Mouse (Mus musculus) C2C12 (cell line): ENCODE data around the gene Sae1. TPM values are rescaled to one million over a fixed set of nuclear protein-coding genes. Genes with fewer than 3 reads are reported as not detected.

Experiments
- H3K27me3 ChIP-seq: one replicate; pipeline ENCODE4 v1.6.1; 2011; ENCODE audit not compliant: control insufficient read depth, insufficient read depth, insufficient read length
- H3K36me3 ChIP-seq: one replicate; pipeline ENCODE4 v1.6.1; 2011; ENCODE audit not compliant: control insufficient read depth, insufficient read depth
- H3K4me3 ChIP-seq: one replicate; pipeline ENCODE4 v1.5.1; 2011; ENCODE audit warnings: mild to moderate bottlenecking, control low read depth; ENCODE audit not compliant: poor library complexity, insufficient read depth, severe bottlenecking
- H3K79me2 ChIP-seq: one replicate; pipeline ENCODE4 v1.6.1; 2011; ENCODE audit not compliant: control insufficient read depth, insufficient read depth
- H3K79me3 ChIP-seq: one replicate; pipeline ENCODE4 v1.6.1; 2011; ENCODE audit warnings: low read depth, control low read depth
- H3ac ChIP-seq: one replicate; pipeline ENCODE3; 2011; ENCODE audit warnings: low read depth; ENCODE audit not compliant: control insufficient read depth, insufficient read length
- CEBPB ChIP-seq: IDR thresholded peaks from one replicate; pipeline ENCODE4 v1.6.1; 2011; ENCODE audit warnings: low read depth, mild to moderate bottlenecking, control low read depth, moderate library complexity
- CTCF ChIP-seq: IDR thresholded peaks from one replicate; pipeline ENCODE4 v1.5.1; 2011; ENCODE audit not compliant: control insufficient read depth, insufficient read depth, insufficient read length
- FOSL1 ChIP-seq: IDR thresholded peaks from one replicate; pipeline ENCODE4 v1.8.0; 2011; ENCODE audit warnings: mild to moderate bottlenecking, low read length; ENCODE audit not compliant: poor library complexity, insufficient read depth, severe bottlenecking
- MAX ChIP-seq: IDR thresholded peaks from one replicate; pipeline ENCODE4 v1.6.1; 2011; ENCODE audit warnings: mild to moderate bottlenecking, control low read depth
- MYOD1 ChIP-seq: IDR thresholded peaks from one replicate; pipeline ENCODE4 v1.6.1; 2011; ENCODE audit warnings: low read depth; ENCODE audit not compliant: control insufficient read depth, insufficient read length
- MYOG ChIP-seq: IDR thresholded peaks from one replicate; pipeline ENCODE4 v1.6.1; 2011; ENCODE audit not compliant: control insufficient read depth, insufficient read length; ENCODE audit errors: extremely low read depth
- USF1 ChIP-seq: IDR thresholded peaks from one replicate; pipeline ENCODE4 v1.6.1; 2011; ENCODE audit warnings: low read depth, mild to moderate bottlenecking, control low read depth, moderate library complexity
- polyA plus RNA-seq: library from polyadenylated mRNA; unstranded; fragments of >200 nt; fragmentation: generic; extraction: Trizol; gene quantifications from one replicate; pipeline ENCODE4 v1.2.1, GENCODE M21; 2012; ENCODE audit warnings: missing spikeins

The Sae1 gene
- polyA plus RNA-seq, 1 experiment: 218 TPM

GRCm38 (mm10) chr7:16370596-16370995 lies 17.0 kb downstream of the Sae1 start:
- TF ChIP-seq MAX (no peak), FOSL1 (no peak), CTCF (no peak), USF1 (no peak), MYOG (no peak), CEBPB (no peak), MYOD1 (no peak)
- peaks cover 80% of the 10 kb centered on the region for H3K36me3 ChIP-seq
- H3K27me3 ChIP-seq: no peaks in the 10 kb centered on the region
- H3ac ChIP-seq: no peak overlapping the region
- no peak overlapping the region for H3K4me3 ChIP-seq
- peaks cover 87% of the 10 kb centered on the region for H3K79me2 ChIP-seq
- peaks cover 16% of the 10 kb centered on the region for H3K79me3 ChIP-seq

GRCm38 (mm10) chr7:16368835-16369234 lies 18.8 kb downstream of the Sae1 start:
- no peak for TF ChIP-seq USF1
- TF ChIP-seq FOSL1: no peak
- no peak for TF ChIP-seq MYOD1
- TF ChIP-seq MYOG: no peak
- no peak for TF ChIP-seq CEBPB
- no peak for TF ChIP-seq MAX
- no peak for TF ChIP-seq CTCF
- Histone ChIP-seq H3K27me3 (no peaks in the 10 kb centered on the region), H3K36me3 (peaks cover 85% of the 10 kb centered on the region), H3ac (no peak overlapping the region), H3K79me3 (peaks cover 17% of the 10 kb centered on the region), H3K4me3 (no peak overlapping the region), H3K79me2 (peaks cover 87% of the 10 kb centered on the region)

GRCm38 (mm10) chr7:16366669-16367068 lies 20.9 kb downstream of the Sae1 start:
- peaks cover 26% of the 10 kb centered on the region for H3K79me3 ChIP-seq
- peaks cover 85% of the 10 kb centered on the region for H3K79me2 ChIP-seq
- peaks cover 90% of the 10 kb centered on the region for H3K36me3 ChIP-seq
- no peak overlapping the region for H3K4me3 ChIP-seq
- TF ChIP-seq MAX (no peak), CTCF (no peak), CEBPB (no peak), MYOD1 (no peak), FOSL1 (no peak), USF1 (no peak)
- H3ac ChIP-seq: no peak overlapping the region
- H3K27me3 ChIP-seq: no peaks in the 10 kb centered on the region

- H3K79me3 ChIP-seq: peaks cover 29% of the 10 kb centered on the region
- TF ChIP-seq MAX (no peak), FOSL1 (no peak), MYOG (no peak), USF1 (no peak), CEBPB (no peak), MYOD1 (no peak), CTCF (no peak)
- no peaks in the 10 kb centered on the region for H3K27me3 ChIP-seq
- H3K79me2 ChIP-seq: peaks cover 86% of the 10 kb centered on the region
- H3ac ChIP-seq: no peak overlapping the region
- no peak overlapping the region for H3K4me3 ChIP-seq
- peaks cover 92% of the 10 kb centered on the region for H3K36me3 ChIP-seq
Measured at GRCm38 (mm10) chr7:16366133-16366646, 21.4 kb downstream of the Sae1 start.

- Histone ChIP-seq H3ac (no peak overlapping the region), H3K4me3 (no peak overlapping the region), H3K27me3 (no peaks in the 10 kb centered on the region), H3K36me3 (peaks cover 89% of the 10 kb centered on the region), H3K79me3 (peaks cover 34% of the 10 kb centered on the region), H3K79me2 (peaks cover 86% of the 10 kb centered on the region)
- TF ChIP-seq MYOG (no peak), CEBPB (no peak), MAX (no peak), FOSL1 (no peak), MYOD1 (no peak), USF1 (no peak), CTCF (no peak)
Measured at GRCm38 (mm10) chr7:16364901-16365500, 22.6 kb downstream of the Sae1 start.
